Mouse (Mus musculus) midbrain, embryonic 13.5 days (tissue): ENCODE data around the gene Tbc1d10a. TPM values are rescaled to one million over a fixed set of nuclear protein-coding genes. Genes with fewer than 3 reads are reported as not detected.

ENCODE experiments used
- ATAC-seq: fragments of 200-750 bp; cut with Nextera tagmentation; 2 replicates; pipeline ENCODE4 v1.8.0; 2017; ENCODE audit warnings: mild to moderate bottlenecking, moderate TSS enrichment, moderate library complexity
- H3K27ac ChIP-seq: fragments of 300-500 bp; sonication (generic); 2 replicates; pipeline ENCODE4 v1.5.1; 2015; ENCODE audit warnings: inconsistent platforms, mild to moderate bottlenecking, moderate library complexity
- H3K27me3 ChIP-seq: fragments of 300-500 bp; sonication (generic); 2 replicates; pipeline ENCODE4 v1.6.1; 2015; ENCODE audit warnings: mild to moderate bottlenecking, inconsistent platforms
- H3K36me3 ChIP-seq: fragments of 300-500 bp; sonication (generic); 2 replicates; pipeline ENCODE4 v1.6.1; 2015; ENCODE audit warnings: mild to moderate bottlenecking, inconsistent platforms
- H3K4me1 ChIP-seq: fragments of 300-500 bp; sonication (generic); replicated peaks from 2 replicates; pipeline ENCODE4 v1.6.1; 2015; ENCODE audit warnings: inconsistent platforms
- H3K4me2 ChIP-seq: fragments of 300-500 bp; sonication (generic); replicated peaks from 2 replicates; pipeline ENCODE4 v1.6.1; 2015; ENCODE audit warnings: moderate library complexity, mild to moderate bottlenecking, inconsistent platforms
- H3K4me3 ChIP-seq: fragments of 300-500 bp; sonication (generic); replicated peaks from 2 replicates; pipeline ENCODE4 v1.5.1; 2015; ENCODE audit warnings: mild to moderate bottlenecking, inconsistent platforms
- H3K9ac ChIP-seq: fragments of 300-500 bp; sonication (generic); replicated peaks from 2 replicates; pipeline ENCODE4 v1.6.1; 2015; ENCODE audit warnings: mild to moderate bottlenecking, inconsistent platforms
- H3K9me3 ChIP-seq: fragments of 300-500 bp; sonication (generic); 2 replicates; pipeline ENCODE4 v1.6.1; 2016; ENCODE audit warnings: mild to moderate bottlenecking, inconsistent platforms
- WGBS: fragments of 180-500 bp; shearing (Covaris S2); methylation state at CpG from one replicate; pipeline ENCODE4 v1.1.7; 2015; 5-methylcytosine and 5-hydroxymethylcytosine counted together
- polyA plus RNA-seq: library from polyadenylated mRNA; unstranded; fragments of >200 nt; fragmentation: Nextera tagmentation; extraction: Ambion mirVana; gene quantifications from 2 replicates; pipeline ENCODE4 v1.2.1, GENCODE M21; 2015

Tbc1d10a gene
- 24.2 and 24.6 TPM in 2 replicates for polyA plus RNA-seq

DNA sequence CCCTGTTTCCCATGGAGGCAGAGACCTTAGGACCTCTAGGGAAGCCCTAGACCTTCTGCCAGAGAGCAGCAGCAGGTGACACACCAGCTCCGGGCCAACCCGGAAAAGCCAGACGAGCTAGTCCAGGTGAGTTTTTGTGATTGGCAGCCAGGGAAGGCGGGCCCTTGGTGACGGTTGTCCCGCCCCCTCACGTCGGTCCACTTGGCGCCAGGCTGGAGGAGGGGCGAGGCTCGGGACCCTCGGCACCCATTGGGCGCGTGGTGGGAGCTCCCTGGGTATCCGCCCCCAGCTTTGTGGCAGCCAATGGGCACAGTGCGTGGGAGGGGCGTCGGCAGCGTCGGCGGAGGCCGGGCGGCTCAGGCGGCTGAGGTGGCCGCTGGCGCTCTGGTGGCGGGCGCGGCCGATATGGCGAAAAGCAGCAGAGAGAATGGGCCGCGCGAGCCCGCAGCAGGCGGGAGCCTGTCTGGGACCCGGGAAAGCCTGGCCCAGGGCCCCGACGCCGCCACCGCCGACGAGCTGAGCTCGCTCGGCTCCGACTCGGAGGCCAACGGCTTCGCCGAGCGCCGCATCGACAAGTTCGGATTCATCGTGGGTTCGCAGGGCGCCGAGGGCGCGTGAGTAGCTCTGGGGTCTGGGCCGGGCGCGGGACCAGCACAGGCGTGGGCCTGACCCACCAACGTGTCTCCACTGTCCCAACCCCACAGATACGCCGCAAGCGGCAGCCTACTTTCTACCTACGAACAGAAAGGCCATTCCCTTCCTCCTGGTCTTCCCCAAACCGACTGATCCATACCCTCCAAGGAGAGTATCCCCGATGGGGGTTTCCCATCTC, at the start of gene Tbc1d10a:
Gene Tbc1d10a (plus strand): TSS at position 304 of the 832 bp plus-strand sequence.
- Histone ChIP-seq H3K9ac (peak within 1 kb of the TSS; percentile 95), H3K4me1 (peaks cover 14% of the 10 kb centered on the region), H3K27me3 (no peaks in the 10 kb centered on the region), H3K36me3 (peaks cover 19% of the 10 kb centered on the region), H3K4me3 (peak within 1 kb of the TSS; percentile 83), H3K27ac (peak within 1 kb of the TSS; percentile 64; the same call in 1 of the 2 replicates), H3K9me3 (no peaks in the 10 kb centered on the region), H3K4me2 (peak within 1 kb of the TSS; percentile 87)
- peak; percentile 100 for ATAC-seq
- under 1% methylated on average over 70 of the region's 71 CpGs for WGBS

DNA sequence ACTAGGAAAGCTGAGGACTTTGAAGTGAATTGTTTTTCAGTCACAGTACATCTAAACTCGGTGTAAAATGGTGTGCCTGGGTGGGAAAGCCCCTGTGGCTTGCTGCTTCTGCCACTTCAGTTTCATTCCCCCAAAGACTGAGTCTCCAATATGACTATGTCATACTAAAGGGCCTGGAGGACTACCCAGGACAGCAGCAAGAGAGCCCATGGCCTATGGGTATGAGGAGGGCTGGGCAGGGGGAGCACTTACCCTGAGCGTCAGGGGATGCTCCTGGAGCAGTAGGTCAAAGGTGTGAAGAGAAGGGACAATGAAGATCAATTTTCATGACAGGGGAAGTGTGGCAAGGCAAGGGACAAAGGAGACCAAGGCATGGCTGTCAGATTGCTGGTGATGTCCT, 47.6 kb upstream of the Tbc1d10a start:
- 67% methylated on average over 2 of the region's 2 CpGs for WGBS

DNA sequence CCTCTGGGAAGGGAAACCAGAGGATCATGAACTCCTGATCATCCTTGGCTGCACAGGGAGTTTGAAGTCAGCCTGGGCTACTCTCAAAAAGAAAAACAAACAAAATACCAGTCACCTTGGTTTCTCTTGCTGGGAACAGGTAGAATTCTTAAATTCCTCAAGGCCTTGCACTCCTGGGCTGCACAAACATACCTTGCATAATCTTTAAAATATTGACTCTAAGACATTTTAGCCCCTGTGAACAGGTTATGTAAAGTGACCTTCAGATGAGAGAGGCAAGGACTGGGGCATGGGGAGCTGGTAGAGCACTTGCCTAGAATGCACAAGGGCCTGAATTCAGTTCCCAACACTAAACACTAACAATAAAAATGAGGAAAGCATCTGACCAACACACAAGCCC, 45.1 kb upstream of the Tbc1d10a start:
- Histone ChIP-seq H3K4me2 (no peak overlapping the region), H3K27me3 (no peaks in the 10 kb centered on the region), H3K36me3 (peaks cover 77% of the 10 kb centered on the region), H3K9me3 (no peaks in the 10 kb centered on the region), H3K4me3 (no peak overlapping the region), H3K4me1 (peaks cover 17% of the 10 kb centered on the region), H3K27ac (no peak overlapping the region), H3K9ac (no peak overlapping the region)
- no peak for ATAC-seq

More for the DNA sequence above, 47.6 kb upstream of the Tbc1d10a start:
- ATAC-seq: no peak
- Histone ChIP-seq H3K4me1 (peaks cover 28% of the 10 kb centered on the region), H3K9ac (no peak overlapping the region), H3K4me2 (no peak overlapping the region), H3K27ac (no peak overlapping the region), H3K4me3 (no peak overlapping the region), H3K27me3 (no peaks in the 10 kb centered on the region), H3K36me3 (peaks cover 70% of the 10 kb centered on the region), H3K9me3 (no peaks in the 10 kb centered on the region)

DNA sequence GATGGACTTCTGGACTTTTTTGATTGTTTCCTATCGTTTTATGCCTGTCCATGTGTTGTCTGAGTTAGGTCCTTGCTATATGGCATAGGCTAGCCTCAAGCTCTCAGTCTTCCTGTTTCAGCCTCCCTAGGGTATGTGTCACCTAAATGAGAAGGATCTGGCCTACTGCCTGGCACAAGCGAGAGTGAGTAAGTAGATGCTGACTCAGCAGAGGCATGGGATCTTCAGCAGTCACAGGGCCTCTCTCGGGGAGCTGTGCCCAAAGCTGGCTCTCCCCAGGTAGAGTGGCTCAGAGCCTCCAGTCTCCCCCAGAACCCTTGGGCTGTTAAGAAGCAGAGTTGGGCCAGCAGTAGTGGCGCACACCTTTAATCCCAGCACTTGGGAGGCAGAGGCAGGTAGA, 44.2 kb upstream of the Tbc1d10a start:
- no peak for ATAC-seq
- peaks cover 71% of the 10 kb centered on the region for H3K36me3 ChIP-seq
- WGBS: 90% methylated on average over 4 of the region's 4 CpGs

DNA sequence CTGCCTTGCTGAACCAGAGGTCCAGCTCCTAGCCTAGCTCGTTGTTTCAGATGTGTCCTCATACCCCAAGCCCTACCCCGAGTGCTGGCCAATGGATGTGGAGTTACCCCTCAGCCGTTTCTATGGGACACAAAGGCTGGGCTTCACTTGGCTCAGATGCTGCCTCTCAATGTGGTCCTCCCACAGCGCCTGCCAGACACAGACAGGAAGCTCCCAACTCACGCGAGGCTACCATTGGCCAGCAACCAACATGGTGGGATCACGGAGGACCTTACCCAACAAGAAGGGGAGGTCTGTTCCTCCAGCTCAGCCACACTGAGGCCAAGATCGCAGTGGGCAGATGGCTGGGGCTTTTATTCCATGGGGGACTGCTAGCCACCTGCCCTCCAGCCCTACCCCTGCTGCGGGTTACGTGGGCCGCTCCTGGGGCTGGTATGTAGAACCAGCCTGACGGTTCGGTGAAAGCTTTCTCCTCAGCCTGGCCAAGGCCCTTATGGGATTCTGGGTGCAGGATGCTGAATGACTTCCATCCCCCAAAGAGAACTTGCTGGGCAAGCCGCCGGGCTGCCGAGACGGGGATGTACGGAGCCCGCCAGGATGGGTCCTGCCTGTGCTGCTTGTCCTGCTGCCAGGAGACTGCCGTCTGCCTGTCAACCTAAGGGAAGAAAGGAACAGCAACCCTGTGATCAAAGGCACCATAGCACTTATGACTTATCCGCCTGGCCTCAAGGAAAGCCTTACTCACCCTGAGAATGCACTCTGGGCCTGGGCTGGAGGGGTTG, 43.1 kb upstream of the Tbc1d10a start:
- H3K4me2 ChIP-seq: no peak overlapping the region
- H3K9me3 ChIP-seq: no peaks in the 10 kb centered on the region
- peaks cover 67% of the 10 kb centered on the region for H3K36me3 ChIP-seq
- no peak for ATAC-seq
- H3K27me3 ChIP-seq: no peaks in the 10 kb centered on the region
- WGBS: 91% methylated on average over 21 of the region's 21 CpGs
- no peak overlapping the region for H3K4me3 ChIP-seq
- no peak overlapping the region for H3K27ac ChIP-seq
- peaks cover 2% of the 10 kb centered on the region; the same call in 1 of the 2 replicates for H3K4me1 ChIP-seq
- H3K9ac ChIP-seq: no peak overlapping the region

More for the DNA sequence above, 44.2 kb upstream of the Tbc1d10a start:
- no peaks in the 10 kb centered on the region for H3K27me3 ChIP-seq
- no peaks in the 10 kb centered on the region for H3K9me3 ChIP-seq
- H3K4me1 ChIP-seq: peaks cover 9% of the 10 kb centered on the region
- H3K27ac ChIP-seq: no peak overlapping the region
- H3K4me3 ChIP-seq: no peak overlapping the region
- H3K4me2 ChIP-seq: no peak overlapping the region
- no peak overlapping the region for H3K9ac ChIP-seq

DNA sequence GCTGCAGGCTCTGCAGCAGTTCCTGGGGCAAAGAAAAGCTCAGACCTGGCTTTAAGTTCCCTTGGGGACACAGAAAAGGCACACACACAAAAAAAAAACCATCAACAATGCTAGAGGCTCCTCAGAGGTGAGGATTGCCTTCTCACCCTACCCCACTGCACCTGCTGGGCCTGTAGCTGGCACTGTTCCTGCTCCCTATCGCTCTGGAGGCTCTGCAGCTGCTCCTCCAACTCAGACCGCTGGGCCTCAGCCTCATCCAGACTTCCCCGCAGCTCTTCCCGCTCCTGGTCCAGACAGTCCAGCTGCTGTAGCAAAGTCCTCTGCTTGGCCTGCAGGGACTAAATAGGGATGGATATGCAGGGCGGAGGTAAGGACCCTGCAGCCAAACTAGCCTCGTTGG, 40.2 kb upstream of the Tbc1d10a start:
- peaks cover 42% of the 10 kb centered on the region for H3K36me3 ChIP-seq
- no peaks in the 10 kb centered on the region for H3K27me3 ChIP-seq
- H3K4me2 ChIP-seq: no peak overlapping the region
- H3K27ac ChIP-seq: no peak overlapping the region
- H3K9me3 ChIP-seq: no peaks in the 10 kb centered on the region
- H3K9ac ChIP-seq: no peak overlapping the region
- WGBS: 78% methylated on average over 6 of the region's 6 CpGs
- H3K4me3 ChIP-seq: no peak overlapping the region
- no peak for ATAC-seq
- H3K4me1 ChIP-seq: no peaks in the 10 kb centered on the region

DNA sequence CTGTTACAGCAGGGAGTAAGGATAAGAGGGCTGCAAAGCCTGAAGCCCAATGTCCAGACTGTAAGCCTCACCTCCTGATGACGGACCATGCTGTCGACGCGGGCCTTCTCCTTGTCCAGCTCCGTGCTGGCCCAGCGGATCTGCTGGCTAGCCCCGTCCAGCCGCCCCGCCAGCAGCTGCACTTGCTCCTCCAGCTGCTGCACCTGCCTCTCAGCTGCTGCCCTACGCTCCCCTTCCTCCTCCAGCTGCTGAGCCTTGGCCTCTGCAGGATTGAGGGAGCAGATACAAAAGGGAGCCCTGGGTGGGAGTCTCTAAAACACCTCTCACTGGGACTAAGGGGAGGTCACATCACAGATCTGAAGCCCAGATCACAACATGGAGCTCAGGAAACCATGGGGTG, 39.5 kb upstream of the Tbc1d10a start:
- Histone ChIP-seq H3K4me1 (no peaks in the 10 kb centered on the region), H3K4me3 (no peak overlapping the region), H3K9me3 (no peaks in the 10 kb centered on the region), H3K4me2 (no peak overlapping the region), H3K27ac (no peak overlapping the region), H3K9ac (no peak overlapping the region), H3K36me3 (peaks cover 39% of the 10 kb centered on the region), H3K27me3 (no peaks in the 10 kb centered on the region)
- no peak for ATAC-seq
- 80% methylated on average over 10 of the region's 10 CpGs for WGBS

DNA sequence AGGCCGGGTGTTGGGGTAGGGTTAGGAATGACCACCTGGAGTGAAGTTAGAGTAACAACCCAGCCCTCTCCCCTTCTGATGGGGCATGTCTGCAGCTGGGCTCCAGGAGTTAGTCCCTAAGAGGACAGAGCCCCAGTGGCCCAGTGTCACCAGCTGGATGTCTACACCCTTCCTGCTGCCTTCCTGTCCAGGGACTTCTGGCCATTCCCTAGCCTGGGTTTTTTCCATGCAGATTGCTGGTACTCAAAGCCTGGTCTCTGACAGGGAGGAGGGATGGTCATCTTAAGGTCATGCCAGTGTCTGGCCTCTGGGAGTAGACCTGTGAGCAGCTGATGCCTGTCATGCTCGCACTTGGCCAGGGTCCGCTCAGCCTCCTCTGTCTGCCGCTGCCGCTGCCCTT, 38.5 kb upstream of the Tbc1d10a start:
- WGBS: 91% methylated on average over 5 of the region's 5 CpGs
- H3K4me1 ChIP-seq: no peaks in the 10 kb centered on the region
- H3K4me3 ChIP-seq: no peak overlapping the region
- no peak overlapping the region for H3K9ac ChIP-seq
- H3K9me3 ChIP-seq: no peaks in the 10 kb centered on the region
- H3K36me3 ChIP-seq: peaks cover 29% of the 10 kb centered on the region
- no peak overlapping the region for H3K4me2 ChIP-seq
- H3K27ac ChIP-seq: no peak overlapping the region
- no peak for ATAC-seq
- H3K27me3 ChIP-seq: no peaks in the 10 kb centered on the region

DNA sequence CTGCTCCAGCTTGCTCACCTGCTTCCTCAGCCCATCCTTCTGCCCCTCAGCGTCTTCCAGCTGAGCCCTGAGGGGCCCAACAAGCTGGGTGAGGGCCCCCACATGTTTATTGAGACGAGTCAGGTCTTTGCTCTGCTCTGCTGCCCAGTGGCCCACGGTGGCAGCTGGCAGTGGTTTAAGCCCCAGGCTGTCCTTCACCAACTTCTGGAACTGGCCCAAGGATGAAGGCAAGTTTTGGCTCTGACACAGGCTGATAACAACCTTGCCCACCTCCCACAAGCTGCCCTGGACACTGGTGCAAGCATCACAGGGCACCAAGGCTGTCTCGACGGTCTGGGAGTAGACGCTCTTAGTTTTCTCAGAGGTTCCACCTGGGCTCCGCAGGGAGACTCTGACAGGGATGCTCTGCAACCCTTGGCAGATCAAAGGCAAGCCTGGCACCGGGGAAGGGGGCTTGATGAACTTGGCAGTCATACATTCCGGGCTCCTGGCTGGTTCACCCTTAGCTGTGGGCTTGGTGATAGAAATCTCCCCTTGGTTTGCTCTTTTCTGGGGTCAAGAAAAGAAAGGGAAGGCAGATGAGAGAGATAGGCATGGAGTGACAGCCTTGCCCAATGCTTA, 37.9 kb upstream of the Tbc1d10a start:
- Histone ChIP-seq H3K27ac (no peak overlapping the region), H3K9ac (no peak overlapping the region), H3K4me2 (no peak overlapping the region), H3K9me3 (no peaks in the 10 kb centered on the region), H3K4me1 (no peaks in the 10 kb centered on the region), H3K4me3 (no peak overlapping the region), H3K27me3 (no peaks in the 10 kb centered on the region), H3K36me3 (peaks cover 23% of the 10 kb centered on the region)
- no peak for ATAC-seq
- 89% methylated on average over 9 of the region's 9 CpGs for WGBS

DNA sequence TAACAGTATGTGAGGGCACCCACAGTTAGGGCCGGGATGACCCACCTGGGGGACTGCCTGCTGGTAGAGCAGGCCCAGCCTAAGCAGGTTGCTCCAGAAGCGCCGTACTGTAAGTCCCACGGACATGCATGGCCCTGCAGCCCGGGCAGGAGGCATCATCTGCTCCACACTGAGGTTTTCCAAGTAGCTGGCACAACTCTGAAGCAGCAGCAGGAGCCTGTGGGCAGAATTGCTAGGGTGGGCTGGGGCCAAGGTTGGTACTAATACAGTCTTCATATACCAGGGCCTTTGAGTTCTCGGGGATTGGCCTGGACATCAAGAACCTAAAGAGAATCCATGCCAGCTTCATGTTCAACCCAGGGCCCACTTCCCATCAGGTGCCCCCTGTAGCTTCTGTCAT, 36.7 kb upstream of the Tbc1d10a start:
- no peak overlapping the region for H3K27ac ChIP-seq
- no peaks in the 10 kb centered on the region for H3K9me3 ChIP-seq
- H3K4me2 ChIP-seq: no peak overlapping the region
- no peak for ATAC-seq
- H3K4me3 ChIP-seq: no peak overlapping the region
- H3K27me3 ChIP-seq: no peaks in the 10 kb centered on the region
- 89% methylated on average over 6 of the region's 6 CpGs for WGBS
- peaks cover 14% of the 10 kb centered on the region for H3K36me3 ChIP-seq
- no peaks in the 10 kb centered on the region for H3K4me1 ChIP-seq
- no peak overlapping the region for H3K9ac ChIP-seq

DNA sequence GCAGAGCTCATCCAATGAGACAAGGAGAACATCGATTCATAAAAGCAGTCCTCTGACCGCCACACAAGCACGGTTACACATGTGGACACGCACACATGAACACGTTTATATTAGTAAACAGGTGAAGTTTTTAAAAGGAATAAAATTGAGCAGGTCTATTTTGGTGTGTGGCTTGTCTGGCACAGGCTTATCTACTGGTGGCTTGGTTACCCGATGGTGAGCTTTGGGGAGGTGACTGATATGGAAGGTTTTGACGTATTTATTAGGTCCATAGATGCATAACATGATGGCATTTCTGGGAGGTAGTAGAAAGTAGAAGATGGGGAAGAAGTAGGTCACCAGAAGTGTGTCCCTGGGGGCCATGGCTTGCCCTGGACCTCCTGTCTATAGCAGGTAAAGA, 32.9 kb upstream of the Tbc1d10a start:
- no peaks in the 10 kb centered on the region for H3K27me3 ChIP-seq
- H3K4me1 ChIP-seq: peaks cover 3% of the 10 kb centered on the region
- ATAC-seq: no peak
- H3K36me3 ChIP-seq: peaks cover 7% of the 10 kb centered on the region; the same call in 1 of the 2 replicates
- H3K9ac ChIP-seq: no peak overlapping the region
- no peaks in the 10 kb centered on the region for H3K9me3 ChIP-seq
- no peak overlapping the region for H3K4me2 ChIP-seq
- H3K4me3 ChIP-seq: no peak overlapping the region
- 94% methylated on average over 7 of the region's 7 CpGs for WGBS
- no peak overlapping the region for H3K27ac ChIP-seq

DNA sequence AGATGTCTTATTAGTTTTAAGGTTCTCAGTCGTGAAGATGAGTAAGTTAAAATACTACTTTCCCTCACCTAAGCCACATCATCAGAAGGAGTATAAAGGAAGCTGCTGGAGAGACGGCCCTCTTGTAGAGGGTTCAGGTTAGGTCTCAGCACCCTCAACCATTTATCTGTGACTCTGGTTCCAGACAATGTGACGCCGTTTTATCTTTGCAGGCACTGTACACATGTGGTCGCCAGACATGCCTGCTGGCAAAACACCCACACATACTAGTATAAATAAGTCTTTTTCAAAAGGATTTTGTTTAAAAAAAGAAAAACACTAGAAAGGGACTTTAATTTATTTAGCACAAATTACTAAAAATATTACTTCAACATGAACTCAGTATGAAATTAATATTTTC, 30.9 kb upstream of the Tbc1d10a start:
- Histone ChIP-seq H3K9ac (no peak overlapping the region), H3K4me1 (peaks cover 15% of the 10 kb centered on the region), H3K36me3 (0 out of 2 replicates have a peak, but pooled peaks cover 4% of the 10 kb centered on the region), H3K4me3 (no peak overlapping the region), H3K9me3 (no peaks in the 10 kb centered on the region), H3K27me3 (no peaks in the 10 kb centered on the region), H3K27ac (no peak overlapping the region), H3K4me2 (no peak overlapping the region)
- 82% methylated on average over 5 of the region's 5 CpGs for WGBS
- ATAC-seq: no peak
